Comparison of ENCODE assay signal across 22 mouse cellular contexts in genomic region chr8:40124402-40124801, GRCm38 (mm10).
"Had no signal": no experiment of that assay in that cellular context is flagged by ENCODE, and none has a peak within 500 bp of the region (broad histone marks: within the 10 kb centered on the region; RNA-seq: fewer than 3 reads in every experiment).

No protein-coding gene starts in this region.

- H3K4me3 ChIP-seq: hindbrain, embryonic 13.5 days; hindbrain, embryonic 15.5 days; kidney, embryonic 15.5 days; limb, embryonic 13.5 days; limb, embryonic 15.5 days; liver, embryonic 12.5 days had no signal

- ATAC-seq: forebrain, postnatal 0 days; hindbrain, postnatal 0 days; intestine, embryonic 16.5 days; liver, embryonic 12.5 days had no signal

- H3K9me3 ChIP-seq: hindbrain, embryonic 13.5 days; hindbrain, embryonic 15.5 days; kidney, embryonic 15.5 days; limb, embryonic 13.5 days; limb, embryonic 15.5 days; liver, embryonic 12.5 days had no signal

- H3K4me2 ChIP-seq: hindbrain, embryonic 13.5 days; hindbrain, embryonic 15.5 days; kidney, embryonic 15.5 days; limb, embryonic 13.5 days; limb, embryonic 15.5 days; liver, embryonic 12.5 days had no signal

- H3K4me1 ChIP-seq: hindbrain, embryonic 13.5 days; hindbrain, embryonic 15.5 days; kidney, embryonic 15.5 days; limb, embryonic 13.5 days; limb, embryonic 15.5 days; liver, embryonic 12.5 days had no signal

- H3K36me3 ChIP-seq: hindbrain, embryonic 13.5 days; hindbrain, embryonic 15.5 days; kidney, embryonic 15.5 days; limb, embryonic 13.5 days; limb, embryonic 15.5 days; liver, embryonic 12.5 days had no signal

- H3K9ac ChIP-seq: forebrain, postnatal 0 days; hindbrain, embryonic 13.5 days; hindbrain, embryonic 15.5 days; kidney, embryonic 15.5 days; limb, embryonic 13.5 days; limb, embryonic 15.5 days; liver, embryonic 12.5 days; liver, embryonic 14.5 days had no signal

- H3K27ac ChIP-seq: hindbrain, embryonic 13.5 days; hindbrain, embryonic 15.5 days; hindbrain, postnatal 0 days; kidney, embryonic 15.5 days; kidney, postnatal 0 days; limb, embryonic 13.5 days; limb, embryonic 15.5 days; liver, embryonic 12.5 days; liver, embryonic 14.5 days had no signal

- H3K27me3 ChIP-seq: hindbrain, embryonic 13.5 days; hindbrain, embryonic 15.5 days; kidney, embryonic 15.5 days; limb, embryonic 13.5 days; limb, embryonic 15.5 days; liver, embryonic 12.5 days had no signal

- DNase-seq: forebrain, postnatal 0 days; gastrocnemius, postnatal 14 days; gastrocnemius, postnatal 36 days; kidney, adult 11 months; kidney, adult 2 months; kidney, adult 9 months; kidney, postnatal 14 days; kidney, postnatal 36 days; layer of hippocampus, adult 9-11 months; layer of hippocampus, postnatal 36 days; left cerebral cortex, postnatal 4 days; lung, adult 18-20 months had no signal
